In genomic region chr1:150759476-150760079, GRCm38 (mm10) we compare ENCODE assay signal across 7 mouse cellular contexts.
DNase-seq lines count a peak whose midpoint lies in the region; ATAC-seq and TF ChIP-seq lines count a peak whose summit lies in the region.

No protein-coding gene starts in this region.

- H3K4me1 ChIP-seq in liver, embryonic 11.5 days (replicated peaks; ENCODE audit: control insufficient read depth, insufficient read depth, low read length): no peaks in the 10 kb centered on the region
- H3K4me1 ChIP-seq in kidney, postnatal 0 days (replicated peaks; ENCODE audit: insufficient read depth, low read length): no peaks in the 10 kb centered on the region
- peaks cover 5% of the 10 kb centered on the region; the same call in 1 of the 2 replicates for H3K4me1 ChIP-seq in stomach, embryonic 14.5 days (ENCODE audit: control insufficient read depth, insufficient read depth, low read length)
- H3K4me1 ChIP-seq in forebrain, embryonic 13.5 days: no peaks in the 10 kb centered on the region

- no peaks in the 10 kb centered on the region for H3K36me3 ChIP-seq in liver, embryonic 11.5 days (ENCODE audit: control insufficient read depth, insufficient read depth, low read length)
- H3K36me3 ChIP-seq in kidney, postnatal 0 days (ENCODE audit: insufficient read depth, low read length): no peaks in the 10 kb centered on the region
- no peaks in the 10 kb centered on the region for H3K36me3 ChIP-seq in stomach, embryonic 14.5 days (ENCODE audit: control insufficient read depth, insufficient read depth, low read length)
- H3K36me3 ChIP-seq in forebrain, embryonic 13.5 days (ENCODE audit: poor library complexity, severe bottlenecking): no peaks in the 10 kb centered on the region

- 31% methylated on average over 2 of the region's 2 CpGs for WGBS in liver, embryonic 11.5 days
- WGBS in kidney, postnatal 0 days: 45% methylated on average over 2 of the region's 2 CpGs
- 38% methylated on average over 2 of the region's 2 CpGs for WGBS in stomach, embryonic 14.5 days
- 72% methylated on average over 2 of the region's 2 CpGs for WGBS in forebrain, embryonic 13.5 days

- H3K4me2 ChIP-seq in liver, embryonic 11.5 days: no peak overlapping the region
- no peak overlapping the region for H3K4me2 ChIP-seq in kidney, postnatal 0 days (ENCODE audit: low read length)
- H3K4me2 ChIP-seq in stomach, embryonic 14.5 days (replicated peaks; ENCODE audit: low read depth, low read length): no peak overlapping the region
- H3K4me2 ChIP-seq in forebrain, embryonic 13.5 days: no peak overlapping the region

- no peak overlapping the region for H3K4me3 ChIP-seq in liver, embryonic 11.5 days (ENCODE audit: low read depth, low read length)
- H3K4me3 ChIP-seq in kidney, postnatal 0 days (replicated peaks; ENCODE audit: low read depth, low read length): no peak overlapping the region
- H3K4me3 ChIP-seq in stomach, embryonic 14.5 days (ENCODE audit: low read depth, low read length): no peak overlapping the region
- no peak overlapping the region for H3K4me3 ChIP-seq in forebrain, embryonic 13.5 days

- no peak overlapping the region for H3K9ac ChIP-seq in liver, embryonic 11.5 days (ENCODE audit: low read depth, low read length)
- H3K9ac ChIP-seq in kidney, postnatal 0 days (ENCODE audit: low read depth, low read length): no peak overlapping the region
- H3K9ac ChIP-seq in stomach, embryonic 14.5 days (replicated peaks; ENCODE audit: low read depth, low read length): no peak overlapping the region
- H3K9ac ChIP-seq in forebrain, embryonic 13.5 days: no peak overlapping the region

- ATAC-seq in liver, embryonic 11.5 days (replicated peaks; ENCODE audit: low FRiP score): no peak; the same call in 1 of the 2 replicates
- ATAC-seq in kidney, postnatal 0 days (replicated peaks; ENCODE audit: low FRiP score, low read depth): no peak
- ATAC-seq in stomach, embryonic 14.5 days (ENCODE audit: insufficient number of reproducible peaks, insufficient read depth, low FRiP score, low read depth): peak; percentile 49; the same call in 1 of the 2 replicates
- ATAC-seq in forebrain, embryonic 13.5 days: no peak

- DNase-seq in liver: peak; percentile 9
- no peak for DNase-seq in liver, embryonic 11.5 days (ENCODE audit: low spot score)
- peak; percentile 68 to 78 for DNase-seq in heart, adult 18-20 months
- peak; percentile 69 for DNase-seq in kidney, postnatal 0 days (ENCODE audit: low spot score)
- no peak for DNase-seq in frontal cortex, postnatal 25 days (ENCODE audit: low spot score in 2 of 2)

- H3K27me3 ChIP-seq in liver, embryonic 11.5 days (replicated peaks; ENCODE audit: control insufficient read depth, insufficient read depth, low read length): no peaks in the 10 kb centered on the region
- H3K27me3 ChIP-seq in kidney, postnatal 0 days (ENCODE audit: insufficient read depth, low read length): no peaks in the 10 kb centered on the region
- no peaks in the 10 kb centered on the region for H3K27me3 ChIP-seq in stomach, embryonic 14.5 days (ENCODE audit: control insufficient read depth, insufficient read depth, low read length)
- H3K27me3 ChIP-seq in forebrain, embryonic 13.5 days: no peaks in the 10 kb centered on the region

- TF ChIP-seq CTCF in kidney, postnatal 0 days (IDR thresholded peaks at IDR 0.05; ENCODE audit: low read depth): no peak

- H3K9me3 ChIP-seq in liver, embryonic 11.5 days (ENCODE audit: control insufficient read depth, low read length): no peaks in the 10 kb centered on the region
- no peaks in the 10 kb centered on the region for H3K9me3 ChIP-seq in kidney, postnatal 0 days (replicated peaks; ENCODE audit: low read length)
- no peaks in the 10 kb centered on the region for H3K9me3 ChIP-seq in stomach, embryonic 14.5 days (ENCODE audit: control insufficient read depth, low read depth, low read length)
- no peaks in the 10 kb centered on the region for H3K9me3 ChIP-seq in forebrain, embryonic 13.5 days (replicated peaks)

- H3K27ac ChIP-seq in liver, embryonic 11.5 days (ENCODE audit: low read depth, low read length): no peak overlapping the region
- no peak overlapping the region for H3K27ac ChIP-seq in kidney, postnatal 0 days
- no peak overlapping the region for H3K27ac ChIP-seq in stomach, embryonic 14.5 days (ENCODE audit: low read length)
- H3K27ac ChIP-seq in forebrain, embryonic 13.5 days: no peak overlapping the region

Comparison
In these comparisons a context has a peak if more than half of its experiments do, and no peak if none do; other contexts are left out.
1. DNase-seq: peak in liver (single experiment), heart, adult 18-20 months (2 of 2) and kidney, postnatal 0 days (single experiment); none in liver, embryonic 11.5 days (single experiment) and frontal cortex, postnatal 25 days (0 of 2).